Mouse (Mus musculus) lung, postnatal 4 days (tissue): ENCODE data around the gene Ppp3ca.
"Not testable (repeated sequence)": the region's sequence is repeated elsewhere in the genome, so short reads cannot be mapped to it uniquely, and the experiment has no call there.

ENCODE experiments used
- DNase-seq, 2 experiments: peaks; one replicate each; pipeline ENCODE4 v3.0.0; 2021

Gene Ppp3ca

GRCm38 (mm10) chr3:136688101-136688586 is 18.2 kb downstream of the Ppp3ca start:
- DNase-seq: no peak

- no peak for DNase-seq
Measured at GRCm38 (mm10) chr3:136689793-136690543, 20.0 kb downstream of the Ppp3ca start.

GRCm38 (mm10) chr3:136691984-136692383 is 22.1 kb downstream of the Ppp3ca start:
- DNase-seq: no peak

- no peak for DNase-seq
Measured at GRCm38 (mm10) chr3:136693547-136693946, 23.6 kb downstream of the Ppp3ca start.

- DNase-seq: no peak
Measured at GRCm38 (mm10) chr3:136697626-136698191, 27.8 kb downstream of the Ppp3ca start.

GRCm38 (mm10) chr3:136699711-136700110 is 29.8 kb downstream of the Ppp3ca start:
- not testable (repeated sequence) for DNase-seq

- no peak for DNase-seq
Measured at GRCm38 (mm10) chr3:136700447-136701009, 30.6 kb downstream of the Ppp3ca start.

GRCm38 (mm10) chr3:136702861-136703260 is 32.9 kb downstream of the Ppp3ca start:
- DNase-seq: no peak

- no peak for DNase-seq
Measured at GRCm38 (mm10) chr3:136704515-136705247, 34.8 kb downstream of the Ppp3ca start.

- DNase-seq: no peak
Measured at GRCm38 (mm10) chr3:136706048-136706447, 36.1 kb downstream of the Ppp3ca start.

GRCm38 (mm10) chr3:136706771-136707170 is 36.8 kb downstream of the Ppp3ca start:
- DNase-seq: no peak

- DNase-seq: no peak
Measured at GRCm38 (mm10) chr3:136707222-136708019, 37.5 kb downstream of the Ppp3ca start.

GRCm38 (mm10) chr3:136708230-136708629 is 38.3 kb downstream of the Ppp3ca start:
- no peak for DNase-seq

- no peak for DNase-seq
Measured at GRCm38 (mm10) chr3:136710310-136710906, 40.5 kb downstream of the Ppp3ca start.

- DNase-seq: no peak
Measured at GRCm38 (mm10) chr3:136714307-136715039, 44.5 kb downstream of the Ppp3ca start.

GRCm38 (mm10) chr3:136716247-136716646 is 46.3 kb downstream of the Ppp3ca start:
- no peak for DNase-seq

GRCm38 (mm10) chr3:136718412-136718811 is 48.5 kb downstream of the Ppp3ca start:
- no peak for DNase-seq

GRCm38 (mm10) chr3:136721241-136721640 is 51.3 kb downstream of the Ppp3ca start:
- DNase-seq: no peak

- no peak for DNase-seq
Measured at GRCm38 (mm10) chr3:136721804-136722427, 52.0 kb downstream of the Ppp3ca start.

GRCm38 (mm10) chr3:136722493-136722892 is 52.6 kb downstream of the Ppp3ca start:
- DNase-seq: no peak
